Mouse (Mus musculus): Measurements from ENCODE around the gene Gm49380.

DNA sequence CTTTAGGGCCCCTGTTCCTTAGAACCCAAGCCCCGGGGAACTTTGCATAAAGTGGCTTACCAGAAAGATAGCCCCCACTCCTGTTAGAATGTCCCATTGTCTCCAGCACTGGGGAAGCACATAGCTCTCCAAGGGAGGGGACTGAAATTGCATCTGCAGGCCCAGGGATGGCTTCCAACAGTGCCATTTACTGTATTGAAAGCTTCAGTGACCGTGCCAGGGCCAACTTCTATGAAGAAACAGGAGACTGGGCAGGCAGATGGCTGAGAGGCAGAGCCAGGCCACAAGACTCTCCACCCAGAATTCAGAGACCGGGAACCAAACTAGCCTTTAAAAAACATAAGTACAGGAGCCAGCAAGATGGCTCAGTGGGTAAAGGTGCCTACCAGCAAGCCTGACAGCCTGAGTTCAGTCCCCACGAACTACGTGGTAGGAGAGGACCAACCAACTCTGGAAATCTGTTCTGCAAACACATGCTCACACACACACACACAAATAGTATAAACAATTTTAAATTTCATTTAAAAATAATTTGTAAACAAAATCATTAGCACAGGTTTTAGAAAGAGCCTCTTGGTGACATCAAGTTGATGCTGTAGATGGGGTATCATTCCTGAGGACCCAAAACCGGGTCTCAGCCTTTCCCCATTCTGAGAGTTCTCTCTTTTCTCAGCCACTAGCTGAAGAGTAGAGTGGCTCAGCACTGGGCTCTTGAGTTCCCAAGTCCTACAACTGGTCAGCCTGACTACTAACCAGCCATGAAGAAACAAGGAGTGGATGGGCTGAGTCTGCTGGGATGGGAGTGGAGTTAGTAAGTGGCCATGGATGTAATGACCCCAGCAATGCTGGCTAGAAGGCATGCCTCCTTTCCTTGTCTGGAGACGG lies 71.5 kb downstream of the Gm49380 start:
- no peak for TF ChIP-seq EP300 (optimal IDR thresholded peaks at IDR 0.05)
- no peak for TF ChIP-seq CTCF (IDR thresholded peaks at IDR 0.05; ENCODE audit: low read depth)
